Mouse (Mus musculus): ENCODE data around the gene Hrk. TPM values are rescaled to one million over a fixed set of nuclear protein-coding genes. Genes with fewer than 3 reads are reported as not detected.

Gene Hrk
- polyA plus RNA-seq, 1 experiment, result 0.02 TPM

DNA sequence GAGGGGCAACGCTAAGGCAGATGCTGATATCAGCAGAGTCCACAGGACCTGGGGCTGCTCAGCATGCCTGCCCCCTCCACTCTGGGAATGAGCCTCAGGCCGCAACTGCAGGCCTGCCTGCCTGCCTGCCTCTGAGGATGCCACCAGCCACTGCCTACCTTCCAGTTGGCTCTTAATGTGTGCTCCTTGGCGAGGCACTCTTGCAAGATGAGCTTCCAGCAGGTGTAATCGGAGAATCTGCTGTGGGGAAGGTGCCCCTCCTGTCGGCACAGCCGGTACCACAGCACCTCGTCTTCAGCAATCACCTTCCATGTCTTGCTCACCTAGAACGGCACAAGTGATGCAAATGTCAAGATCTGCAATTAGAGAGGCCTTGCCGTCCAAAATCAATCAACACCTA, 35.8 kb upstream of the Hrk start:
- H3K36me3 ChIP-seq (ENCODE audit: control insufficient read depth, insufficient read depth, low read length), result no peaks in the 10 kb centered on the region
- H3K27me3 ChIP-seq (replicated peaks; ENCODE audit: control insufficient read depth, insufficient read depth, low read length), result no peaks in the 10 kb centered on the region
- no peak for TF ChIP-seq POLR2A (IDR thresholded peaks at IDR 0.05; ENCODE audit: low read depth, low read length)
- no peak for TF ChIP-seq CTCF (conservative IDR thresholded peaks at IDR 0.05; ENCODE audit: insufficient read depth, insufficient read length, low read depth, low read length)
- H3K4me1 ChIP-seq (ENCODE audit: control insufficient read depth, insufficient read depth, low read length), result no peaks in the 10 kb centered on the region
- 65% methylated on average over 9 of the region's 9 CpGs for WGBS
- no peak overlapping the region for H3K4me3 ChIP-seq (ENCODE audit: insufficient read depth, low read depth, low read length)
- no peak overlapping the region for H3K27ac ChIP-seq (ENCODE audit: insufficient read depth, low read depth, low read length)
- DNase-seq, result no peak

DNA sequence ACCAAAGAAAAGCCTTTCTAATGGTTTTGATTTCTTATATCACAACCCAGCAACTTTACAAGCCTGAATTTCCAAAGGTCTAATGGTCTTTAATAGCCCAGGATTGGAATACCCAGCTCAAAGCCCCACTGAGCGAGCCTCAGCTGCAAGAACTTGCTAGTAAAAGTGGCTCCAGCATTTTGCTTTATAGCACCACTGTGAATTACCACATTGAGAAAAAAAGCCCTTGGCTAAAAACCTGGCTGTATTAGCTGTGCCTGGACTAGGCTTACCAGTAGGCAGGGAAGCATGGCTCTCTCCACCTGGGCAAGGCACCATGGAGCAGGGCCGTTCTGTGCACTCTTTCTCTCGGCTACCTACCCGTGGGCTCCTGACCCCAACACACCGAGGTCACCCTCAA, 28.1 kb upstream of the Hrk start:
- TF ChIP-seq CTCF (conservative IDR thresholded peaks at IDR 0.05; ENCODE audit: insufficient read depth, insufficient read length, low read depth, low read length) (no peak), POLR2A (IDR thresholded peaks at IDR 0.05; ENCODE audit: low read depth, low read length) (no peak)
- no peaks in the 10 kb centered on the region for H3K27me3 ChIP-seq (replicated peaks; ENCODE audit: control insufficient read depth, insufficient read depth, low read length)
- no peak for DNase-seq

DNA sequence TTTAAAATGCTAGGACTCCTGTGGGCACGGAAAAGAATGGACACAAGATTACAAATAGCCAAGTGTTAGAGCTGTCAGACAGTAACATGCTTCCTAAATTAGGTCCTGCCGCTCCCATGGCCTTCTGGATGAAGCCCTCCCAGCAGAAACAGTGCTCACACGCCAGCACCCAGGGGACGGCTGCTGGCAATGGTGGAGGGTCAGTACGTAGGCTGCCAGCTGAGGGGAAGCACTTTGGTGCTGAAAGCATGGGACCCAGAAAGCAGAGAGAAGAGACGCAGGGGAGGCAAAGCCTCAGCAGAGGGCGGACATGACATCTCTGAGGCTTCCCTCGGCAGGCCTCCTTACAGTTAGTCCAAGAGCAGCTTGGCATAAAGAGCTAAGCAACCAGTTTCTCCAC, 24.8 kb upstream of the Hrk start:
- no peak overlapping the region for H3K4me3 ChIP-seq (ENCODE audit: insufficient read depth, low read depth, low read length)
- no peak overlapping the region for H3K27ac ChIP-seq (ENCODE audit: insufficient read depth, low read depth, low read length)
- H3K36me3 ChIP-seq (ENCODE audit: control insufficient read depth, insufficient read depth, low read length), result no peaks in the 10 kb centered on the region
- H3K4me1 ChIP-seq (ENCODE audit: control insufficient read depth, insufficient read depth, low read length), result peaks cover 19% of the 10 kb centered on the region
- TF ChIP-seq POLR2A (IDR thresholded peaks at IDR 0.05; ENCODE audit: low read depth, low read length) (no peak), CTCF (conservative IDR thresholded peaks at IDR 0.05; ENCODE audit: insufficient read depth, insufficient read length, low read depth, low read length) (no peak)
- H3K27me3 ChIP-seq (replicated peaks; ENCODE audit: control insufficient read depth, insufficient read depth, low read length), result no peaks in the 10 kb centered on the region
- 88% methylated on average over 8 of the region's 8 CpGs for WGBS
- no peak for DNase-seq

More for the DNA sequence above, 28.1 kb upstream of the Hrk start:
- Histone ChIP-seq H3K4me1 (ENCODE audit: control insufficient read depth, insufficient read depth, low read length) (no peaks in the 10 kb centered on the region), H3K36me3 (ENCODE audit: control insufficient read depth, insufficient read depth, low read length) (no peaks in the 10 kb centered on the region), H3K4me3 (ENCODE audit: insufficient read depth, low read depth, low read length) (no peak overlapping the region), H3K27ac (ENCODE audit: insufficient read depth, low read depth, low read length) (no peak overlapping the region)
- 75% methylated on average over 5 of the region's 5 CpGs for WGBS

DNA sequence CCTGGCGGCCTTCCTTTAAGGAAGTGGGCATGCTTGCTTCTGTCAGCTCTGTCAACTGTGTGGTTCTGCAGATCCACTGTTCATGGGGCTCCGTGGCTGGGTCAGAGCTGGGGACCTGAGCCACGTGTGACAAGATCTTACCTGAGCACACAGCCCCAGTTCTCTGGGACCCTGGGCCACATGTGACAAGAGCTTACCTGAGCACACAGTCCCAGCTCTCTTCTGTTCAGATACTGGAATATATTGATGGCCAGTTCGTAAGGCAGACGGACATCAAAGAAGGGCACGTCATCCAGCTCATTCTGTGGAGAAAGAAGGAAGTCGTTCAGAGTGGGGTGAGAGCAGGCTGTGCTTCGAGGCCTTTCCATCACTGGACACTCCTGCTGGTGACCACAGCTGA, 22.0 kb upstream of the Hrk start:
- DNase-seq, result no peak
- H3K36me3 ChIP-seq (ENCODE audit: control insufficient read depth, insufficient read depth, low read length), result no peaks in the 10 kb centered on the region
- peaks cover 25% of the 10 kb centered on the region for H3K4me1 ChIP-seq (ENCODE audit: control insufficient read depth, insufficient read depth, low read length)
- H3K27ac ChIP-seq (ENCODE audit: insufficient read depth, low read depth, low read length), result 0 out of 2 replicates have a peak overlapping the region, but pooled peaks have one; percentile 18
- H3K4me3 ChIP-seq (ENCODE audit: insufficient read depth, low read depth, low read length), result no peak overlapping the region
- no peaks in the 10 kb centered on the region for H3K27me3 ChIP-seq (replicated peaks; ENCODE audit: control insufficient read depth, insufficient read depth, low read length)
- no peak for TF ChIP-seq POLR2A (IDR thresholded peaks at IDR 0.05; ENCODE audit: low read depth, low read length)
- TF ChIP-seq CTCF (conservative IDR thresholded peaks at IDR 0.05; ENCODE audit: insufficient read depth, insufficient read length, low read depth, low read length), result no peak
- WGBS, result 76% methylated on average over 8 of the region's 8 CpGs

DNA sequence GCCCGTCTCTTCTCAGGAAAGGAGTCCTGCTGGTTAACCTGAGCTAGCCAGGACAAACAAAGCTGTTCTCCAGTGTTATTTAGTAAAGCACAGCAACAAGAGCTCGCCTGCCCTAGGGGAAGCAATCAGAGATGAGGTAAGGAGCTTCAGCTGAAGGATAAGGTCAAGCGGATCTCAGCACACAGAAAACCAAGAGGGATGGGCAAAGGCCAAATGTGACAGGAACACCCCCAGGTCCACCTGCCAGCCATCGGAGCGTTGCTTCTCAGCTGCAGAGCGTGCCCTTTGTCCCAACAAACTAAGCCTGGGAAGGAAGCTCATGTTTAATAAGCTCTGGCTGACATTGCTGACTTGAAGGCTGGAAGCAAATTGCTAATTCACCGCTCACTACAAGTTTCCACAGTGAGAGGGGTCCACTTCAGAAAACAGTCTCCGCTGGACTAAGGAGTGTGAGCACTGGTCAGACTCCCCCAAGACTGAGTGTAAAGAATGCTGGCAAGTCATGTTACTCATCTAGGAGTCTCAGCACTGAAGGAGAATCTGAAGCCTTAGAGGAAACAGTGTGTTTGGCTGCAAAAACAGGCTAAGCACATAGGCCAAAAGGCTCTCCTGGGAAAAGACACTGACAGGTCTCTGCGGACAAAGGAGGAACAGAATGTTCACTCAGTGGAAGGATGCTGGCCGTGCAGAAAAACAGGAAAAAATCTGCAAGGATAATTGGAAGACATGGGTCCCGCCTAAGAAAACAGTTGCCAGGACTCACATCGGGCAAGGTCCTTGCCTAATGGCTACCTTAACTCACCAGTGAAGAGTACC, 21.0 kb upstream of the Hrk start:
- peak; percentile 88 for DNase-seq
- peak overlapping the region; percentile 71 for H3K27ac ChIP-seq (ENCODE audit: insufficient read depth, low read depth, low read length)
- H3K4me1 ChIP-seq (ENCODE audit: control insufficient read depth, insufficient read depth, low read length), result peaks cover 25% of the 10 kb centered on the region
- WGBS, result 44% methylated on average over 12 of the region's 12 CpGs
- H3K27me3 ChIP-seq (replicated peaks; ENCODE audit: control insufficient read depth, insufficient read depth, low read length), result no peaks in the 10 kb centered on the region
- no peak overlapping the region for H3K4me3 ChIP-seq (ENCODE audit: insufficient read depth, low read depth, low read length)
- H3K36me3 ChIP-seq (ENCODE audit: control insufficient read depth, insufficient read depth, low read length), result no peaks in the 10 kb centered on the region
- TF ChIP-seq CTCF (conservative IDR thresholded peaks at IDR 0.05; ENCODE audit: insufficient read depth, insufficient read length, low read depth, low read length) (no peak), POLR2A (IDR thresholded peaks at IDR 0.05; ENCODE audit: low read depth, low read length) (no peak)

DNA sequence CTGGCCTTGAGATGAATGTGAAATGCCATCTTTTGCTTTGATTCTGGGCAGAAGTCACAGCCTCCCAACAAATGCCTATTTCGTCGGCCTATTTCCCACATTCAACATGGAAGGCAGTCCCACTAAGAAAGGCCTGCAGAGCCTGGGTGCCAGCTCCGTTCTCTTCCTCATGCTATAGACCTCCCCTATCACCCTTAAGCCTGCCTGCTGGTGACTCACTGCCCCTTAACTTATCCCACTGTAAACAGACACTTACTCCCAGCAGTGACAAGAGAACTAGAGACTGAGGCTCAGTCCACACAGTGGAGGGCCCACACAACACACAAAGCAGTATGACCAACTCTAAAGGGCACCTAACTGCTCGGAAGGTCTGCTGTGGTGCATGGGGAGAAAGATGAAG, 20.1 kb upstream of the Hrk start:
- Histone ChIP-seq H3K36me3 (ENCODE audit: control insufficient read depth, insufficient read depth, low read length) (no peaks in the 10 kb centered on the region), H3K27ac (ENCODE audit: insufficient read depth, low read depth, low read length) (peak overlapping the region; percentile 71), H3K4me3 (ENCODE audit: insufficient read depth, low read depth, low read length) (no peak overlapping the region), H3K4me1 (ENCODE audit: control insufficient read depth, insufficient read depth, low read length) (peaks cover 25% of the 10 kb centered on the region), H3K27me3 (replicated peaks; ENCODE audit: control insufficient read depth, insufficient read depth, low read length) (no peaks in the 10 kb centered on the region)
- DNase-seq, result no peak
- WGBS, result 83% methylated on average over 4 of the region's 4 CpGs
- TF ChIP-seq CTCF (conservative IDR thresholded peaks at IDR 0.05; ENCODE audit: insufficient read depth, insufficient read length, low read depth, low read length) (no peak), POLR2A (IDR thresholded peaks at IDR 0.05; ENCODE audit: low read depth, low read length) (no peak)

DNA sequence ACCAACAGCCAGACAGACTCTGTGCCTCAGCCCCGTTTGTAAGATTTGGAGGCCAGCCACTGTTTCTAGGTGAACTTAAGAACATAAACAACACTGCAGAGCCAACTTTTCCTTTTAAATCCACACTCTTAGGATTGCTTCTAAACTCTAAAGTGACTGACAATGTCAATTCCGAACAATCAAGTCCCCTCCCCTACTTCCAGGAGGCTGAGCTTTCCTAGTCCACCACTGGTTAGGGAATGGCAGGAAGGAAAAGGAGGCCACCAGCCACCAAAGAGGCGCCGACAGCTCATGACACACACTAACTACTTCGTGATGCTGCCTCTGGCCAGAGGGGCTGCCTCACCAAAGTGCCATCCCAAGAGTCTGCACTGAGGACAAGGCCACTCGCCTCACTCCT, 19.7 kb upstream of the Hrk start:
- TF ChIP-seq POLR2A (IDR thresholded peaks at IDR 0.05; ENCODE audit: low read depth, low read length) (no peak), CTCF (conservative IDR thresholded peaks at IDR 0.05; ENCODE audit: insufficient read depth, insufficient read length, low read depth, low read length) (no peak)
- H3K36me3 ChIP-seq (ENCODE audit: control insufficient read depth, insufficient read depth, low read length), result no peaks in the 10 kb centered on the region
- H3K27me3 ChIP-seq (replicated peaks; ENCODE audit: control insufficient read depth, insufficient read depth, low read length), result no peaks in the 10 kb centered on the region
- H3K4me3 ChIP-seq (ENCODE audit: insufficient read depth, low read depth, low read length), result no peak overlapping the region
- peaks cover 25% of the 10 kb centered on the region for H3K4me1 ChIP-seq (ENCODE audit: control insufficient read depth, insufficient read depth, low read length)
- no peak for DNase-seq
- H3K27ac ChIP-seq (ENCODE audit: insufficient read depth, low read depth, low read length), result 0 out of 2 replicates have a peak overlapping the region, but pooled peaks have one; percentile 71
- 77% methylated on average over 6 of the region's 6 CpGs for WGBS
